Mouse (Mus musculus) bone marrow, adult 2 months (tissue): ENCODE results near the gene Eif2d.

Experiments used
- CTCF ChIP-seq: fragments of 200-500 bp; IDR thresholded peaks from 2 replicates; pipeline ENCODE4 v1.5.1; 2011; ENCODE audit warnings: low read length, control low read depth; ENCODE audit not compliant: control insufficient read depth, insufficient read depth
- POLR2A ChIP-seq: fragments of 200-500 bp; IDR thresholded peaks from 2 replicates; pipeline ENCODE4 v1.6.1; 2011; ENCODE audit warnings: low read depth, mild to moderate bottlenecking, control low read depth, low read length, borderline replicate concordance; ENCODE audit not compliant: control insufficient read depth

DNA sequence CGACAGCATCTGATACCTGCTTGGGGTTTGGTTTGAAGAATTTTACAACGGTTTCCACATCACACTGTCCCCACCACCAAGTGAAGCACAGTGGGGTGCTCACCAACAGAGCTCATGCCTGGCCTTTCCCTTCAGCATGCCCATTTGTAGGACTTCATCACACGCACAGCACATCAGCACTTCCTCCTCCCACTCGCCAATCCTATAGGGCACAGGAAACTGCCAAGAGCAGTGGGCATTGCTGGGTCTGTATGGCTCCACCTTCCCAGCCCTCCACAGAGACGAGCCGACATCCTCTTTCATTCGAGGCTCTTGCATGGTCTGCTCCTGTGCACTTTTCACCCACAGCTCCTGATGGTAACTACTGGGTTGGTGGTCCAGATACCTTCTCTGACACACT lies 30.2 kb downstream of the Eif2d start:
- TF ChIP-seq CTCF (no peak), POLR2A (no peak)
